ENCODE assay signal across 13 mouse cellular contexts in genomic region chr6:100452097-100453002, GRCm38 (mm10).
DNase-seq lines count a peak whose midpoint lies in the region; ATAC-seq lines count a peak whose summit lies in the region.
"Had no signal": no experiment of that assay in that cellular context is flagged by ENCODE, and none has a peak within 500 bp of the region (broad histone marks: within the 10 kb centered on the region; RNA-seq: fewer than 3 reads in every experiment).

No protein-coding gene starts in this region.

- ATAC-seq in midbrain, embryonic 11.5 days (ENCODE audit: low FRiP score), result 0 out of 2 replicates have a peak, but pooled peaks have one; percentile 44
- ATAC-seq in midbrain, embryonic 15.5 days (replicated peaks), result no peak
- ATAC-seq in limb, embryonic 12.5 days (ENCODE audit: insufficient number of reproducible peaks, insufficient read depth, low FRiP score, low TSS enrichment, low read depth), result peak; percentile 47; the same call in 1 of the 2 replicates
- peak; percentile 85 for ATAC-seq in stomach, embryonic 15.5 days (ENCODE audit: insufficient read depth, low FRiP score, low read depth)

- peaks cover 4% of the 10 kb centered on the region; the same call in 1 of the 2 replicates for H3K9me3 ChIP-seq in midbrain, embryonic 11.5 days (ENCODE audit: control insufficient read depth, low read length)
- no peaks in the 10 kb centered on the region for H3K9me3 ChIP-seq in midbrain, embryonic 15.5 days
- peaks cover 5% of the 10 kb centered on the region; the same call in 1 of the 2 replicates for H3K9me3 ChIP-seq in limb, embryonic 12.5 days
- no peaks in the 10 kb centered on the region for H3K9me3 ChIP-seq in stomach, embryonic 15.5 days
- H3K9me3 ChIP-seq: limb, embryonic 15.5 days had no signal

- no peaks in the 10 kb centered on the region for H3K27me3 ChIP-seq in midbrain, embryonic 11.5 days (ENCODE audit: control insufficient read depth, insufficient read depth, low read length)
- H3K27me3 ChIP-seq in midbrain, embryonic 15.5 days (replicated peaks), result no peaks in the 10 kb centered on the region
- H3K27me3 ChIP-seq in limb, embryonic 12.5 days, result peaks cover 9% of the 10 kb centered on the region; the same call in 1 of the 2 replicates
- no peaks in the 10 kb centered on the region for H3K27me3 ChIP-seq in stomach, embryonic 15.5 days (replicated peaks)

- 56% methylated on average over 8 of the region's 9 CpGs for WGBS in midbrain, embryonic 11.5 days
- WGBS in midbrain, embryonic 15.5 days, result 56% methylated on average over 8 of the region's 9 CpGs
- 56% methylated on average over 9 of the region's 9 CpGs for WGBS in limb, embryonic 12.5 days
- WGBS in stomach, embryonic 15.5 days, result 54% methylated on average over 8 of the region's 9 CpGs

- no peaks in the 10 kb centered on the region; the same call in 1 of the 2 replicates for H3K4me1 ChIP-seq in midbrain, embryonic 11.5 days (ENCODE audit: control insufficient read depth, insufficient read depth, low read length)
- H3K4me1 ChIP-seq in midbrain, embryonic 15.5 days, result no peaks in the 10 kb centered on the region
- peaks cover 22% of the 10 kb centered on the region for H3K4me1 ChIP-seq in limb, embryonic 12.5 days (replicated peaks)
- H3K4me1 ChIP-seq in stomach, embryonic 15.5 days, result 0 out of 2 replicates have a peak, but pooled peaks cover 2% of the 10 kb centered on the region
- H3K4me1 ChIP-seq: limb, embryonic 15.5 days had no signal

- H3K9ac ChIP-seq in midbrain, embryonic 11.5 days (ENCODE audit: low read length), result no peak overlapping the region
- no peak overlapping the region for H3K9ac ChIP-seq in midbrain, embryonic 15.5 days
- no peak overlapping the region for H3K9ac ChIP-seq in limb, embryonic 12.5 days (replicated peaks)
- H3K9ac ChIP-seq in stomach, embryonic 15.5 days, result no peak overlapping the region
- H3K9ac ChIP-seq: limb, embryonic 15.5 days had no signal

- H3K27ac ChIP-seq in midbrain, embryonic 11.5 days (ENCODE audit: low read depth, low read length), result no peak overlapping the region
- H3K27ac ChIP-seq in midbrain, embryonic 15.5 days, result no peak overlapping the region
- H3K27ac ChIP-seq in limb, embryonic 12.5 days, result no peak overlapping the region
- H3K27ac ChIP-seq in stomach, embryonic 15.5 days, result no peak overlapping the region
- H3K27ac ChIP-seq: limb, embryonic 15.5 days had no signal

- DNase-seq in embryo, embryonic 9.5 days (ENCODE audit: extremely low spot score), result peak; percentile 19
- no peak for DNase-seq in embryo, embryonic 11 days
- DNase-seq in midbrain, embryonic 11.5 days (ENCODE audit: low spot score, missing footprints), result peak; percentile 88
- no peak for DNase-seq in left cerebral cortex, adult 8-10 months (ENCODE audit: low spot score in 2 of 2)
- DNase-seq in neural tube, embryonic 10.5 days (ENCODE audit: extremely low spot score, low spot score), result no peak
- DNase-seq: cerebellum, adult 9-10 months; heart, adult 11 months; heart, postnatal 14 days; right cerebral cortex, postnatal 4 days had no signal

- no peak overlapping the region for H3K4me2 ChIP-seq in midbrain, embryonic 11.5 days
- H3K4me2 ChIP-seq in midbrain, embryonic 15.5 days, result no peak overlapping the region
- no peak overlapping the region for H3K4me2 ChIP-seq in limb, embryonic 12.5 days
- no peak overlapping the region for H3K4me2 ChIP-seq in stomach, embryonic 15.5 days
- H3K4me2 ChIP-seq: limb, embryonic 15.5 days had no signal

- H3K36me3 ChIP-seq in midbrain, embryonic 11.5 days (ENCODE audit: control insufficient read depth, insufficient read depth, low read length), result no peaks in the 10 kb centered on the region
- no peaks in the 10 kb centered on the region for H3K36me3 ChIP-seq in midbrain, embryonic 15.5 days (replicated peaks)
- H3K36me3 ChIP-seq in limb, embryonic 12.5 days, result no peaks in the 10 kb centered on the region
- no peaks in the 10 kb centered on the region for H3K36me3 ChIP-seq in stomach, embryonic 15.5 days
- H3K36me3 ChIP-seq: limb, embryonic 15.5 days had no signal

- H3K4me3 ChIP-seq in midbrain, embryonic 11.5 days (ENCODE audit: low read depth, low read length), result no peak overlapping the region
- no peak overlapping the region for H3K4me3 ChIP-seq in midbrain, embryonic 15.5 days
- no peak overlapping the region for H3K4me3 ChIP-seq in limb, embryonic 12.5 days (replicated peaks)
- no peak overlapping the region for H3K4me3 ChIP-seq in stomach, embryonic 15.5 days (replicated peaks)
- H3K4me3 ChIP-seq: limb, embryonic 15.5 days had no signal

Comparison
In these comparisons a context has a peak if more than half of its experiments do, and no peak if none do; other contexts are left out.
1. DNase-seq: peak in embryo, embryonic 9.5 days (single experiment) and midbrain, embryonic 11.5 days (single experiment); none in embryo, embryonic 11 days (single experiment), left cerebral cortex, adult 8-10 months (0 of 2) and neural tube, embryonic 10.5 days (single experiment).